Mouse (Mus musculus) gastrocnemius, adult 8-10 months (tissue): ENCODE measurements around the gene Cyb5d1. TPM values are rescaled to one million over a fixed set of nuclear protein-coding genes. Genes with fewer than 3 reads are reported as not detected.
"Not testable (repeated sequence)": the region's sequence is repeated elsewhere in the genome, so short reads cannot be mapped to it uniquely, and the experiment has no call there.

ENCODE experiments used
- DNase-seq, 2 experiments: peaks; one replicate each; pipeline ENCODE4 v3.0.0; 2022; ENCODE audit warnings: low spot score in 2 of 2
- total RNA-seq, 4 experiments: library from RNA; stranded (reverse); gene quantifications; 2 replicates each; pipeline ENCODE4 v1.2.4; 2022

Cyb5d1 gene
- total RNA-seq, 4 experiments from 2014 or later, result 33.2 to 38.0 (median 36.7) TPM

- peak in 1 of 2 experiments; percentile 7 for DNase-seq
Observed at GRCm38 (mm10) chr11:69404595-69405396, 9.4 kb upstream of the Cyb5d1 start.

GRCm38 (mm10) chr11:69403691-69404594 lies 8.5 kb upstream of the Cyb5d1 start:
- DNase-seq, result peak in 1 of 2 experiments; percentile 5

DNA sequence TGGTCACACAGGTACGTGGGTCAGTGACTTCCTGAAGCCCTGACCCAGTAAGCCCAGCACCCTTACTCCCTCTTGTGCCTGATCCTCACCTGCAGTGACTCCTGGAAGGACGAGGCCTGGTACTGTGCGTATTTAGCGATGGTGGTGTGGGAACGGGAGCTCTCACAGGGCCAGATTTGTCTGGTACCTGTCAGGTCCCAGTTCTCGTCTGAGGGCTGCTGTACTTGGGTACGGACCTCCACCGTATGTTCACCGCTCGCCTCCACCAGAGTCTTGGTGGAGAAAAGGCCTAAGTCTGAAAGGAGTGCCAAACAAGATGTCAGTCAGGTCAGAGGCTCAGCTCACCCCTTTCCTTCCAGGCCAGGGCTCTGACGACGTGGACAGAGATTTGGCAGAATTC lies 6.6 kb upstream of the Cyb5d1 start:
- peak in 1 of 2 experiments; percentile 5 for DNase-seq

DNA sequence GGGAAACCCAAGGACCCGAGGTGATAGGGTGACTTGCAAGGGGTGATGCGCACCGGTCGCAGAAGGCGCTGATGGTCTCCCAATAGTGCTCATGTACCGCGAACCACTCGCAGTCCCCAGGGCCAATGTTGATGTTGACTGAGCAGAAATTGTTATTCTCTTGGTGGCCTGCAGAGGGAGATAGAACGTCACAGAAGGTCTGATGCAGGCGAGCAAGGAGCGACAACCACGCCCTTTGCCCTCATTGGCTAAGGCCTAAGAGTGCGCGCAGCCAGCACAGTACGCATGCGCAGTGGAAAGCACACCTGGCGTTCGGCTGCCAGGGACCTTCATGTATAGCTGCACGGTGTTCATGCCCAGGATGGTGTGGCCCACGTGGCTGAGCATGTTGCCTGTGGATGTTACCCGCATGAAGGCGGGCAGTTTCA lies 5.8 kb upstream of the Cyb5d1 start:
- DNase-seq, result peak; percentile 68 to 83

GRCm38 (mm10) chr11:69400083-69400850 lies 4.8 kb upstream of the Cyb5d1 start:
- DNase-seq, result peak in 1 of 2 experiments; percentile 5

DNA sequence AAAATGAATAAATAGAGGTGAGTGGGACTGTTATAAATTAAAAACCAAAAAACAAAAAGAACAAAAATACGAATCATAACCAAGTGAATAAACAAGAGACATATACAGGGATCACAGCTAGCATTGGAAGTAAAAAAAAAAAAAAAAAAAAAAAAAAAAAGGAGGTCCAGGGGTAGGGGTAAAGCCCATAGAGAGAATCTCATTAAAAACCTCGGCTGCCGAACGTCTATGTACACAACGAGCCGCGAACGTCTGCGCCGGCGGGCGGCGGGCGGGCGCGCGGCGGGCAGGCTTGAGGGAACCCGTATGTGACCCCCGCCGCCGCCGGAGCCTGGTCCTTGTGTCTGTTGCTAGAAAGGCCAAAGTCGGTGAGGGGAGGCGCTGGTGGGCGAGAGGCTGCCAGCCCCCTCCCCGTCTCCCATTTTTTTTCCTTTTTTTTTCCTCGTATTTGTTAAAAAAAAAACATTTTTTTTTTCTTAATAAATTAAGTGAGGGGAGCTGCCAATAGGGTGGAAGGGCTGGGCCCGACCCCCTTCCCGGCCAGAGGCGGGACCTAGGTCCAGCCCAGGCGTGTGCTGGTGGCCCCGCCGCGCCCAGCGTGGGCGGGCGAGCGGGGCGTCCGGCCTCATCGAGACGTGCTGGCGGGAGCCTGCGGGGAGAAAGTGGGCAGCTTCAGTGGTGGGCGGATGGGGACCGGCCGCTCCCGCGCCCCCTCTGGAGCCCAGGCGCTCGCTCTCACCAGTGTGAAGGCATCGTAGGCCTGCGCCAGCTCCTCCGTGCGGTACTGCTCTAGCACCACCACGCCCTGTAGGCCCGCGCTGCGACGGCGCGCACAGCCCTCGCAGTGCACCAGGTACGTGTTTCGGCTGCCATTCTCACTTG lies 4.0 kb upstream of the Cyb5d1 start:
- peak in 1 of 2 experiments; percentile 15 for DNase-seq

- DNase-seq, result no peak
Observed at GRCm38 (mm10) chr11:69398486-69399200, 3.2 kb upstream of the Cyb5d1 start.

DNA sequence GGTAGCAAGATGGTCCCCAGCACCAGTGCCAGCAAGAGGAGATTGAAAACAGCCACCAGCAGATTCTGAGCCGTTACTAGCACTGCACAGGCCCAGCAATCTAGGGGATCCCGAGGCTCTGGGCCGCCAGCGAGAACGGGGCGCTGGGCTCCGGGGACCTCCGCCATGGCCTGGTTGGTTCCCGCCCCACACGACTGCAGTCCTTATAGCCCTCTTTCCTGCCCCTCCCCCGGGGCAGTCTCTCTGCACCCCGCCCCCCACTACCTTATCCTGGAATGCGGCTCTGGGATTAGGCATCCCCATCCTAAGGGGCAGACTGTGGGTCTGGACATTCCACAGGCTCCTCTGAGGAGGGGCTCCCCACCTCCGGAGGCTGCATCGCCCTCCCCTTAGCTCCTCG lies 2.6 kb upstream of the Cyb5d1 start, which contains the start of gene Tmem88:
Gene Tmem88, minus strand, starts transcription at position 176 of the 400 bp plus-strand sequence.
- peak in 1 of 2 experiments; percentile 13 for DNase-seq

DNA sequence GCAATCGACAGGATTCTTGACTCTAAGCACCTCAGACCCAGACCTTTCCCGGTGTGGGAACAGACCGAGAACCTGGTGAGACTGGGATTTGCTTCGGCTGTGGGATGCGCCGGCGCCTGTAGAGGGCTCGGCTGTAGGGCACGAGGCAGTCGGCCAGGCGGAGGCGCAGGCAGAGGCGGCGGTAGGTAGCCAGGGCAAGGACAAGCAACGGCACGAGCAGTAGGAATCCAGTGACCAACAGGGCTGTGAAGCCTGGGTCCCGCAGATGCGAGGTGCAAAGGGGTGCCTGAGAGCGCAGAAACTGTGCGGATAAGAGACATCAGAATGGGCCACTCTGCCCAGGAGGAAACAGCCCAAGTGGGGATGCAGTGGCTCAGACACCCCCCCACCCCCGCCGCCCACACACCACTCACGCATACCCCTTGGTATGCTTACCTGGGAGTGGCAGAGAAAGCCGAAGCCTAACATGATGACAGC lies 2.2 kb upstream of the Cyb5d1 start:
- DNase-seq, result peak in 1 of 2 experiments; percentile 8

DNA sequence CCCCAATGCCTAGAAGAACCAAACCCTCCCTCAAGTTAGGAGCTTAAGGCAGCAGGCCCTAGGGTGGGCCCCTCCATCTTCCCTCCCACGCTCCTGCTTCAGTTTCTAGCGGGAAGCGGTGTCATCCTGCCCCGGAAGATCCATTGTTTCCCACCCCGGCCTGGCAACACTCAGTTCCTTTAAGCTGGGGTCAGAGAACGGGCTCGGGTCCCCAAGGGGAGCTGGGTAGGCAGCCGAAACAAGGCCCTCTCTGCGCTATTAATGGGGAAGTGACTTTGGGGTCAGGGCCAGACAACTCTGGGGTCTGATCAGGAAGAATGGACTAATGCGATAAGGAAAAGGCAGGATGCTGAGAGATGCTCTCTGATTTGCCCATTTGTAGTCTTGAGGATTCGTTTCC lies 1.3 kb upstream of the Cyb5d1 start:
- DNase-seq, result peak in 1 of 2 experiments; percentile 29

DNA sequence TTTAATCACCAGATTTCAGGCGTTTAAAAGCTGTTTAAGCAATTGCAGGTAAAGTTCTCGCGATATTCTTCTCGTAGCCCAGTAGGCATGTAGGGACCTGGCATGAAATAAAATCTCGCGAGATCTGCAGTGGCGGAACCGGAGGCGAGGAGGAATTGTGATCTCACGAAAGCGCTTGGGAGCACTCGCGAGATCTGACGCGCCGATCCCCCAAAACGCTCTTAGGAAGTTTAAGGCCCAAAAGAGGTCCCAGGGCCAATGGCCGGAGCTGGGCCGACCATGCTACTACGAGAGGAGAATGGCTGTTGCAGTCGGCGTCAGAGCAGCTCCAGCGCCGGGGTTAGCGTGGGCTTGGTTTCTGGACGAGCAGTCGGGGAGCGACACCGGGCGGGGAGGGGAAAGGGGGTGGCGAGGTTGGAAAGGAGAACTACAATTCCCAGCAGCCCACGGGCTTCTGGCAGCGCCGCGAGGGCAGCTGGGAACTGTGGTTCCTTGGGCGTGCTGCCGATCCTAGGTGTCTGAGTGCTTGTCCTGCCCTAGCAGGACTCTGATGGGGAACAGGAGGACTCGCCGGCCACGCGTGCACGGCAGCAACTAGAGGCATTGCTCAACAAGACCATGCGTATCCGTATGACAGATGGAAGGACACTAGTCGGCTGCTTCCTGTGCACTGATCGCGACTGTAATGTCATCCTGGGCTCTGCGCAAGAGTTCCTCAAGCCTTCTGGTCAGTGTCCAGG lies 373 bp upstream of the Cyb5d1 start:
- peak; percentile 94 to 97 for DNase-seq

DNA sequence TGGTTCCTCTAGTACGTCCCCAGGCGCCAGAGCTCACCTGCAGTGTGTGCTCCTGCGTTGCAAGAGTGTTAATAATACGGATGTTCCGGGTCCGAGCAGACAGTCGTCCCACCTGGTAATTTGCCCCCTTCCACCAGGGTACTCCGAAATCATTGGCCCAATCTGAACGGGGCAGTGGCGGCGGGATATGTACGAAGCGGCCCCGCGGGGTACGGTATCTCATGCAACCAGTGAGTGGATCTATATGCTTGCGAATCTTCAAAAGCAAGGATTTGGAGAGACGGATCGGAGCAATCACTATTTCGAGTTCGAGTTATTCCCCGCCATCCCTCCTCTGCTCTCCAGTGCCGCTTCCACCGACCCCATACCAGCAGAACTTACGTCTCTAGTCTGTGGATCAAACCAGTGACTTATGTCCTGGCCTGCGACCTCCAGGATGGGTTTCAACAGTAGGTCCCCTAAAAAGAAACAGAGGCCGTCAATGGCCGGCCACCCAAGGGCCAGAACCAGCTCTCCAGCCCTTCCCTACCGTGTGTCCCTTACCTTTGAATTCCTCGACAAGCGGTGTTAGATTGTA lies 752 bp downstream of the Cyb5d1 start:
- not testable (repeated sequence) for DNase-seq

- DNase-seq, result no peak
Observed at GRCm38 (mm10) chr11:69390400-69391034, 4.9 kb downstream of the Cyb5d1 start.

DNA sequence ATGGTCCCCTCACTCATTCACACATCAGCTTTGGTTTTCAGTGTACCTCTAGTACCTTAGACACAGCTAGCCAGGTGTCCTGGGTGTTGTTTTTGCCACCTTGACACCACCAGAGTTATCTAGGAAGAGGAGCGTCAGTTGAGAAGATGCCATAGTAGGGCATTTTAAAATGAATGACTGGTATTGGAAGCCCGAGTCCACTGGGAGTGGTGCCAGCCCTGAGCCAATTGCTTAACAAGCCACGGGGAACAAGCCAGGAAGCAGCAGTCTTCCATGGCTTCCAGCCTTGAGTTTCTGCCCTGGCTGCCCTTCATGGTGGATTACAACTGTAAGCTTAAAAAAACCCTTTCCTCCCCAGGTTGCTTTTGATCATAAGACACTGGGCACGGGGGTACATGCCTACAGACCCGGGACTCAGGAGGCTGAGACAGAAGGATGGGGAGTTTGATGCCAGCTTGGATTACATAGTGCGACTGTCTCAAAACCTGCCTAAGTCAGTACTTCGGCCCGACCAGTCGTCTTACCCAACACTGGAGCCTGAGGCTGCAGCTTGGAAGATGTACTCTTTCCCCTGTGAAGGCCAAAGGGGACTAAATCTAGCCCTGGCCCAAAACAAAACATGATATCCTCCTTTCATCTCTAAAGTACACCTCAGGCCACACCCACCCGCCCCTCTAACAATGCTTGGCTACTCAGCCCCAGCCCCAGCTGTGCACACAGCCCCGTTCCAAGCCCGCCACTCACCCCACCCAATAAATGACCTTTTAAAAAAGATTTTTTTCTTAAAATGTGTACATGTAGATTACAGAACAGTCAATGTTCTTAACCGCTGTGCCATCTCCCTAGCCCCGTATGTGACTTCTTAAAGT lies 5.7 kb downstream of the Cyb5d1 start:
- no peak for DNase-seq

DNA sequence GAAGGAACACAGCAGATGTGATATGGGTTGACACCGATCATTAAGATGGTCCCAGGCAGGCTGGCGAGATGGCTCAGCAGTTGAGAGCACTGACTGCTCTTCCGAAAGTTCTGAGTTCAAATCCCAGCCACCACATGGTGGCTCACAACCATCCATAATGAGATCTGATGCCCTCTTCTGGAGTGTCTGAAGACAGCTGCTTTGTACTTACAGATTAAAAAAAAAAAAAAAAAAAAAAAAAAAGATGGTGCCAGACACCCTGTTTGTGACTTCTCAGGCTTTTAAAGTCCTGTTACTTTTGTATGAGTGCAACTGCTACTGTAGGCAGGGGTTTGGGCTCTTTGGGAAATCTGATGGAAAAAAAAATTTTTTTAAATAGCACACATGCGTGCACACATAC lies 6.8 kb downstream of the Cyb5d1 start:
- DNase-seq, result no peak

DNA sequence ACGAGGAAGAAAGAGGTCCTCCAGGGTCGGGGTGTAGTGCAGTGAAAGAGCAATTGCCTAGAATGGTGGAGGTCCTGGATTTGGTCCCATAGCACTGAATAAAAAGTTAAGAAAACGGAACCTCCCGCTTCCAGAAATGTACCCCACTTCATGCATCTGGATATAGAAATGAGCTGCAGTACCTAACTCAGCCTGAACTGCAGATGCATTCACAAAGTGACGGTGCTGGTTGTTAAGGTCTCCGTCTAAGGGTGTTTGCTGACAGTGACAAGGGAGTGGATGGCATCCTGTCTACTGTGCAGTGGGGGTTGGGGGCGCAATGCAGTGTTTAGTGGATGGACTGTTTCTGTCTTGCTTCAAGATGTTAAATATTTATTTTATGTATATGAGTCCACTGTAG lies 8.7 kb downstream of the Cyb5d1 start:
- DNase-seq, result no peak

DNA sequence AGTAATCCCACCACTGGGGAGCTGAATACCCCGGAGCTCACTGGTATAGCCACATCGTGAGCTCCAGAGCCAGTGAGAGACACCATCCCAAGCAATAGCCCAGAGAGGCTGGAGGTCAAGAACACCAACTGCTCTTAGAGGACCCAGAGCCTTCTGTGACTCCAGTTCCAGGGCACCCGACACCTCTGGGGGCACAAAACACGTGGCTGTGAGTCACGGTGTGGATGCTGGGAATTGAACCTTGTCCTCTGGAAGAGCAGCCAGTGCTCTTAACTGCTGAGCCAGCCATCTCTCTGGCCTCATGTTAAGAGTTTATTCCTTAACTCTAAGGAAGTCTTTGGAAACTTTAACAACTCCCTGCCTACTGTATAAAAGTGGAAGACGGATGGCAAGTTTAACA lies 10.5 kb downstream of the Cyb5d1 start:
- no peak for DNase-seq
